In genomic region chr4:45434071-45434470, GRCm38 (mm10) we compare ENCODE assay signal across 14 mouse cellular contexts. TPM values are rescaled to one million over a fixed set of nuclear protein-coding genes. Genes with fewer than 3 reads are reported as not detected.
DNase-seq lines count a peak whose midpoint lies in the region; ATAC-seq lines count a peak whose summit lies in the region.
"Had no signal": no experiment of that assay in that cellular context is flagged by ENCODE, and none has a peak within 500 bp of the region (broad histone marks: within the 10 kb centered on the region; RNA-seq: fewer than 3 reads in every experiment).

No protein-coding gene starts in this region.

- no peaks in the 10 kb centered on the region for H3K9me3 ChIP-seq in hindbrain, embryonic 10.5 days
- H3K9me3 ChIP-seq in hindbrain, embryonic 14.5 days (ENCODE audit: control insufficient read depth, low read length) = no peaks in the 10 kb centered on the region
- no peaks in the 10 kb centered on the region for H3K9me3 ChIP-seq in neural tube, embryonic 13.5 days
- no peaks in the 10 kb centered on the region for H3K9me3 ChIP-seq in limb, embryonic 13.5 days
- H3K9me3 ChIP-seq: neural tube, embryonic 12.5 days had no signal

- H3K4me1 ChIP-seq in hindbrain, embryonic 10.5 days (replicated peaks) = peaks cover 76% of the 10 kb centered on the region
- peaks cover 46% of the 10 kb centered on the region for H3K4me1 ChIP-seq in hindbrain, embryonic 14.5 days (replicated peaks; ENCODE audit: control insufficient read depth, insufficient read depth, low read length)
- peaks cover 68% of the 10 kb centered on the region for H3K4me1 ChIP-seq in neural tube, embryonic 13.5 days (replicated peaks)
- peaks cover 74% of the 10 kb centered on the region for H3K4me1 ChIP-seq in limb, embryonic 13.5 days

- DNase-seq in hindbrain, embryonic 10.5 days (ENCODE audit: low spot score) = no peak
- no peak for DNase-seq in hindbrain, embryonic 14.5 days (ENCODE audit: low spot score)
- no peak for DNase-seq in neural tube, embryonic 10.5 days (ENCODE audit: extremely low spot score, low spot score)
- peak; percentile 58 for DNase-seq in kidney, postnatal 10 days
- DNase-seq in right cerebral cortex, postnatal 10 days (ENCODE audit: low spot score in 2 of 2) = no peak
- DNase-seq: gastrocnemius, postnatal 25 days; lung, adult 18-20 months; right cerebral cortex, postnatal 4 days; thymus, postnatal 36 days had no signal

- peak overlapping the region; percentile 24 for H3K27ac ChIP-seq in hindbrain, embryonic 10.5 days
- no peak overlapping the region; the same call in 1 of the 2 replicates for H3K27ac ChIP-seq in hindbrain, embryonic 14.5 days
- no peak overlapping the region for H3K27ac ChIP-seq in neural tube, embryonic 13.5 days (replicated peaks)
- H3K27ac ChIP-seq in limb, embryonic 13.5 days = peak overlapping the region; percentile 40; the same call in 1 of the 2 replicates
- H3K27ac ChIP-seq: layer of hippocampus, adult 2 months; neural tube, embryonic 12.5 days had no signal

- 87% methylated on average over 12 of the region's 12 CpGs for WGBS in hindbrain, embryonic 10.5 days
- WGBS in hindbrain, embryonic 14.5 days = 73% methylated on average over 12 of the region's 12 CpGs
- 86% methylated on average over 12 of the region's 12 CpGs for WGBS in neural tube, embryonic 13.5 days
- WGBS in limb, embryonic 13.5 days = 68% methylated on average over 12 of the region's 12 CpGs

- no peak overlapping the region for H3K4me3 ChIP-seq in hindbrain, embryonic 10.5 days
- no peak overlapping the region for H3K4me3 ChIP-seq in hindbrain, embryonic 14.5 days (replicated peaks; ENCODE audit: low read length)
- no peak overlapping the region for H3K4me3 ChIP-seq in neural tube, embryonic 13.5 days
- H3K4me3 ChIP-seq in limb, embryonic 13.5 days = no peak overlapping the region
- H3K4me3 ChIP-seq: layer of hippocampus, adult 2 months; neural tube, embryonic 12.5 days had no signal

- no peaks in the 10 kb centered on the region for H3K27me3 ChIP-seq in hindbrain, embryonic 10.5 days (ENCODE audit: insufficient read depth, poor library complexity, severe bottlenecking)
- H3K27me3 ChIP-seq in hindbrain, embryonic 14.5 days (ENCODE audit: control insufficient read depth, insufficient read depth, low read length) = no peaks in the 10 kb centered on the region
- H3K27me3 ChIP-seq in neural tube, embryonic 13.5 days = no peaks in the 10 kb centered on the region
- no peaks in the 10 kb centered on the region for H3K27me3 ChIP-seq in limb, embryonic 13.5 days
- H3K27me3 ChIP-seq: neural tube, embryonic 12.5 days had no signal

- H3K36me3 ChIP-seq in hindbrain, embryonic 10.5 days = no peaks in the 10 kb centered on the region; the same call in 1 of the 2 replicates
- no peaks in the 10 kb centered on the region for H3K36me3 ChIP-seq in hindbrain, embryonic 14.5 days (replicated peaks; ENCODE audit: control insufficient read depth, insufficient read depth)
- H3K36me3 ChIP-seq in neural tube, embryonic 13.5 days = no peaks in the 10 kb centered on the region
- H3K36me3 ChIP-seq in limb, embryonic 13.5 days = no peaks in the 10 kb centered on the region
- H3K36me3 ChIP-seq: neural tube, embryonic 12.5 days had no signal

- H3K9ac ChIP-seq in hindbrain, embryonic 14.5 days = no peak overlapping the region
- H3K9ac ChIP-seq in neural tube, embryonic 13.5 days = 0 out of 2 replicates have a peak overlapping the region, but pooled peaks have one; percentile 50
- no peak overlapping the region for H3K9ac ChIP-seq in limb, embryonic 13.5 days
- H3K9ac ChIP-seq: neural tube, embryonic 12.5 days had no signal

- no peak overlapping the region for H3K4me2 ChIP-seq in hindbrain, embryonic 14.5 days (replicated peaks)
- H3K4me2 ChIP-seq in neural tube, embryonic 13.5 days = no peak overlapping the region
- H3K4me2 ChIP-seq in limb, embryonic 13.5 days (replicated peaks) = no peak overlapping the region
- H3K4me2 ChIP-seq: neural tube, embryonic 12.5 days had no signal

- ATAC-seq in hindbrain, embryonic 14.5 days (ENCODE audit: low FRiP score) = no peak
- ATAC-seq in neural tube, embryonic 13.5 days (ENCODE audit: low read depth) = no peak
- ATAC-seq in limb, embryonic 13.5 days (ENCODE audit: low FRiP score, low read depth) = no peak
- ATAC-seq: inflammation-experienced regulatory T-cells, adult 6 months had no signal

RNA-seq across cellular contexts. Expression of gene Slc25a51, which starts 25.5 kb away (rescaled TPM):
- 77.6 and 79.9 TPM in 2 replicates for polyA plus RNA-seq in hindbrain, embryonic 10.5 days (2016; fragmentation: Nextera tagmentation; extraction: Ambion mirVana)
- 69.3 and 79.1 TPM in 2 replicates for polyA plus RNA-seq in hindbrain, embryonic 14.5 days (2014; fragmentation: Nextera tagmentation; extraction: Ambion mirVana)
- 69.4 and 77.5 TPM in 2 replicates for polyA plus RNA-seq in neural tube, embryonic 13.5 days (2015; fragmentation: Nextera tagmentation; extraction: Ambion mirVana)
- 53.9 and 68.1 TPM in 2 replicates for polyA plus RNA-seq in limb, embryonic 13.5 days (2015; fragmentation: Nextera tagmentation; extraction: Ambion mirVana)

Comparison
In these comparisons a context has a peak if more than half of its experiments do, and no peak if none do; other contexts are left out.
1. H3K27ac ChIP-seq: peak in hindbrain, embryonic 10.5 days (single experiment) and limb, embryonic 13.5 days (single experiment); none in hindbrain, embryonic 14.5 days (single experiment) and neural tube, embryonic 13.5 days (single experiment).